Mouse (Mus musculus) heart, adult 2 months (tissue): ENCODE measurements around the gene Fam160b1.

ENCODE experiments used
- CTCF ChIP-seq: fragments of 200-600 bp; IDR thresholded peaks from 2 replicates; pipeline ENCODE4 v1.8.1; 2022; ENCODE audit warnings: antibody characterized with exemption, mild to moderate bottlenecking, moderate library complexity
- EP300 ChIP-seq: fragments of 200-500 bp; IDR thresholded peaks from 2 replicates; pipeline ENCODE4 v1.6.1; 2011; ENCODE audit warnings: low read depth, low read length, control low read depth; ENCODE audit not compliant: insufficient read depth

DNA sequence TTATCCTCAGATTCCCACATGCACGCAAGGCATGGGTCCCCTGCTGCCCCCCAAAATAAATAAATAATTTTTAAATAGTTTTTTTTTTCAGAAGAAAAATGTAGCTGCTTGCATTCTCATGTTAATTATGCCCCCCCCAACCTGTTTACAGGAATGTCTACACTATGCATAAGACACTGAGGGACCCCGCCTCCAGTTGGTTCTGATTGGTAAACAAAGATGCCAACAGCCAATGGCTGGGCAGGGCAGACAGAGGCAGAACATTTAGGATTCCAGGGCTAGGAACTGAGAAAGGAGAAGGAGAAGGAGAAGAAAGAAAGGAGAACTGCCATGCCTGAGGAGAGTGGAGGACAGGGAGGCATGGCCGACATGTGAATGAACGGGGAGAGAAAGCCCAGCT is 27.1 kb upstream of the Fam160b1 start:
- TF ChIP-seq EP300 (no peak), CTCF (no peak)
